Mouse (Mus musculus): ENCODE results near the gene Mfap1b. TPM values are rescaled to one million over a fixed set of nuclear protein-coding genes. Genes with fewer than 3 reads are reported as not detected.

Mfap1b gene
- polyA plus RNA-seq, 1 experiment from 2014 or later: 20.5 TPM

Small RNAs within 50 kb of the gene (microRNA-seq; reads per million reads assigned to microRNA genes)
- gene Gm22953: not detected

Other genes starting within 250 kb of the Mfap1b start
- gene Trp53bp1, start 202.7 kb downstream of the Mfap1b start, polyA plus RNA-seq (2015; fragmentation: Nextera tagmentation; extraction: Ambion mirVana): 18.9 and 22.5 TPM in 2 replicates
- gene Map1a, start 184.5 kb downstream of the Mfap1b start, polyA plus RNA-seq (2015; fragmentation: Nextera tagmentation; extraction: Ambion mirVana): 0.19 and 0.21 TPM in 2 replicates
- gene Ppip5k1, start 118.7 kb downstream of the Mfap1b start, polyA plus RNA-seq (2015; fragmentation: Nextera tagmentation; extraction: Ambion mirVana): 5.6 and 5.8 TPM in 2 replicates
- gene Ckmt1, start 116.4 kb downstream of the Mfap1b start, polyA plus RNA-seq (2015; fragmentation: Nextera tagmentation; extraction: Ambion mirVana): 4.8 TPM in 1 of 2 replicates, not detected in the other
- gene Strc, start 86.9 kb downstream of the Mfap1b start, polyA plus RNA-seq (2015; fragmentation: Nextera tagmentation; extraction: Ambion mirVana): not detected in 2 replicates
- gene Pdia3, start 60.3 kb downstream of the Mfap1b start, polyA plus RNA-seq (2015; fragmentation: Nextera tagmentation; extraction: Ambion mirVana): 302 and 304 TPM in 2 replicates
- 0.63 and 0.78 TPM in 2 replicates for gene Catsper2, start 60.3 kb downstream of the Mfap1b start, polyA plus RNA-seq (2015; fragmentation: Nextera tagmentation; extraction: Ambion mirVana)
- gene Ell3, start 29.8 kb downstream of the Mfap1b start, polyA plus RNA-seq (2015; fragmentation: Nextera tagmentation; extraction: Ambion mirVana): 3.4 and 3.6 TPM in 2 replicates
- gene Serf2, start 24.9 kb downstream of the Mfap1b start, polyA plus RNA-seq (2015; fragmentation: Nextera tagmentation; extraction: Ambion mirVana): 209 and 224 TPM in 2 replicates
- gene Hypk, start 20.8 kb downstream of the Mfap1b start, polyA plus RNA-seq (2015; fragmentation: Nextera tagmentation; extraction: Ambion mirVana): 64.5 and 79.5 TPM in 2 replicates
- gene Serinc4, start 17.3 kb downstream of the Mfap1b start, polyA plus RNA-seq (2015; fragmentation: Nextera tagmentation; extraction: Ambion mirVana): 0.05 and 0.20 TPM in 2 replicates
- 10.8 and 11.8 TPM in 2 replicates for gene Mfap1a, start 32.6 kb upstream of the Mfap1b start, polyA plus RNA-seq (2015; fragmentation: Nextera tagmentation; extraction: Ambion mirVana)
- 6.3 and 7.7 TPM in 2 replicates for gene Wdr76, start 32.7 kb upstream of the Mfap1b start, polyA plus RNA-seq (2015; fragmentation: Nextera tagmentation; extraction: Ambion mirVana)

Data from liver, embryonic 16.5 days (tissue).